In genomic region chr2:51073040-51073594, GRCm38 (mm10) we compare ENCODE assay signal across 12 mouse cellular contexts.
DNase-seq lines count a peak whose midpoint lies in the region; ATAC-seq and TF ChIP-seq lines count a peak whose summit lies in the region.
"Had no signal": no experiment of that assay in that cellular context is flagged by ENCODE, and none has a peak within 500 bp of the region (broad histone marks: within the 10 kb centered on the region; RNA-seq: fewer than 3 reads in every experiment).

No protein-coding gene starts in this region.

- peaks cover 3% of the 10 kb centered on the region for H3K4me1 ChIP-seq in testis, adult 2 months (ENCODE audit: control insufficient read depth, insufficient read depth, low read length)
- H3K4me1 ChIP-seq in liver, embryonic 12.5 days = peaks cover 3% of the 10 kb centered on the region; the same call in 1 of the 2 replicates
- peaks cover 4% of the 10 kb centered on the region; the same call in 1 of the 2 replicates for H3K4me1 ChIP-seq in embryonic facial prominence, embryonic 10.5 days
- peaks cover 9% of the 10 kb centered on the region; the same call in 1 of the 2 replicates for H3K4me1 ChIP-seq in midbrain, embryonic 11.5 days (ENCODE audit: control insufficient read depth, insufficient read depth, low read length)

- H3K27me3 ChIP-seq in testis, adult 2 months (ENCODE audit: control insufficient read depth, insufficient read depth, low read length) = no peaks in the 10 kb centered on the region
- H3K27me3 ChIP-seq in liver, embryonic 12.5 days (replicated peaks) = no peaks in the 10 kb centered on the region
- no peaks in the 10 kb centered on the region for H3K27me3 ChIP-seq in embryonic facial prominence, embryonic 10.5 days (replicated peaks; ENCODE audit: low read depth, poor library complexity, severe bottlenecking)
- H3K27me3 ChIP-seq in midbrain, embryonic 11.5 days (ENCODE audit: control insufficient read depth, insufficient read depth, low read length) = no peaks in the 10 kb centered on the region

- peak overlapping the region; percentile 53 for H3K4me3 ChIP-seq in testis, adult 2 months (ENCODE audit: control insufficient read depth, low read depth, low read length)
- no peak overlapping the region for H3K4me3 ChIP-seq in liver, embryonic 12.5 days
- H3K4me3 ChIP-seq in embryonic facial prominence, embryonic 10.5 days = no peak overlapping the region
- no peak overlapping the region for H3K4me3 ChIP-seq in midbrain, embryonic 11.5 days (ENCODE audit: low read depth, low read length)

- H3K27ac ChIP-seq in testis, adult 2 months (ENCODE audit: control insufficient read depth, insufficient read depth, low read depth, low read length) = peak overlapping the region; percentile 61
- no peak overlapping the region for H3K27ac ChIP-seq in liver, embryonic 12.5 days
- no peak overlapping the region for H3K27ac ChIP-seq in embryonic facial prominence, embryonic 10.5 days (replicated peaks)
- no peak overlapping the region for H3K27ac ChIP-seq in midbrain, embryonic 11.5 days (ENCODE audit: low read depth, low read length)

- ATAC-seq in liver, embryonic 12.5 days = no peak
- ATAC-seq in erythroid progenitor cell, adult 5-6 weeks (replicated peaks; ENCODE audit: low FRiP score, poor library complexity, severe bottlenecking) = no peak
- no peak for ATAC-seq in midbrain, embryonic 11.5 days (ENCODE audit: low FRiP score)
- ATAC-seq: forebrain, postnatal 0 days had no signal

- WGBS in liver, embryonic 12.5 days (ENCODE audit: insufficient replicate concordance) = 41% methylated on average over 14 of the region's 14 CpGs
- WGBS in embryonic facial prominence, embryonic 10.5 days = 70% methylated on average over 14 of the region's 14 CpGs
- WGBS in midbrain, embryonic 11.5 days = 69% methylated on average over 14 of the region's 14 CpGs

- no peak for TF ChIP-seq CTCF in testis, adult 2 months (IDR thresholded peaks at IDR 0.05; ENCODE audit: control insufficient read depth, insufficient read depth, insufficient replicate concordance, low read depth, low read length)

- H3K4me2 ChIP-seq in liver, embryonic 12.5 days = peak overlapping the region; percentile 36; the same call in 1 of the 2 replicates
- no peak overlapping the region for H3K4me2 ChIP-seq in midbrain, embryonic 11.5 days

- no peaks in the 10 kb centered on the region for H3K9me3 ChIP-seq in liver, embryonic 12.5 days (replicated peaks)
- no peaks in the 10 kb centered on the region for H3K9me3 ChIP-seq in embryonic facial prominence, embryonic 10.5 days
- no peaks in the 10 kb centered on the region for H3K9me3 ChIP-seq in midbrain, embryonic 11.5 days (ENCODE audit: control insufficient read depth, low read length)

- TF ChIP-seq POLR2A in testis, adult 2 months (IDR thresholded peaks at IDR 0.05; ENCODE audit: control insufficient read depth, low read depth, low read length) = no peak

- no peak overlapping the region for H3K9ac ChIP-seq in liver, embryonic 12.5 days
- no peak overlapping the region for H3K9ac ChIP-seq in midbrain, embryonic 11.5 days (ENCODE audit: low read length)
- H3K9ac ChIP-seq: forebrain, postnatal 0 days had no signal

- DNase-seq in adrenal gland, postnatal 14 days = peak; percentile 17
- DNase-seq in adrenal gland, postnatal 25 days = no peak
- DNase-seq in testis, postnatal 10 days (ENCODE audit: low spot score) = no peak
- DNase-seq in embryonic facial prominence, embryonic 10.5 days (ENCODE audit: low spot score) = no peak
- DNase-seq in midbrain, embryonic 11.5 days (ENCODE audit: low spot score, missing footprints) = no peak
- DNase-seq: adrenal gland, adult 8-10 months; forebrain, postnatal 0 days; kidney, adult 11 months; right cerebral cortex, adult 18-20 months had no signal

- no peaks in the 10 kb centered on the region for H3K36me3 ChIP-seq in testis, adult 2 months (ENCODE audit: control insufficient read depth, insufficient read depth, low read length)
- no peaks in the 10 kb centered on the region for H3K36me3 ChIP-seq in liver, embryonic 12.5 days
- no peaks in the 10 kb centered on the region for H3K36me3 ChIP-seq in embryonic facial prominence, embryonic 10.5 days (replicated peaks)
- H3K36me3 ChIP-seq in midbrain, embryonic 11.5 days (ENCODE audit: control insufficient read depth, insufficient read depth, low read length) = no peaks in the 10 kb centered on the region
